Mouse (Mus musculus) left cerebral cortex, adult 11 months (tissue): Measurements from ENCODE around the gene Myo5c.

ENCODE experiments used
- DNase-seq: peaks from one replicate; pipeline ENCODE4 v3.0.0; 2022; ENCODE audit warnings: low spot score

Myo5c gene

GRCm38 (mm10) chr9:75282179-75282578 is 50.4 kb downstream of the Myo5c start:
- no peak for DNase-seq

DNA sequence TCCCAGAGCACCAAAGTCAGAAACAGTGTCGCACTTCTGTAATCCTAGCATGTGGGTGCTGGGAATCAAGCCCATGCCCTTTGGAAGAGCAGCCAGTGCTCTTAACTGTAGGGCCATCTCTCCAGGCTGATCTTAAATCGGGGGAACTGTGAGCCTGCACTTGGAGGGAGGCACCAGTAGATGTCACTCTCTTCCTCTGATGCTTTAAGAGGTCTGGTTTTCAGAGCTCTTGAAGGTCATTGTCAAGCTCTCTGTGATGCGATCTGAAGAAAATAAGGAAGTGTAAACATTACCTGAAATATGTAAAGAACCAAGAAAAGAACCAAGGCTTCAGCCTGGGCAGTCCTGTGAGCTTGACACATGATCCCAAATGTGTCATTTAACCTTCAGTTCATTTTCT is 51.0 kb downstream of the Myo5c start:
- peak; percentile 57 for DNase-seq

DNA sequence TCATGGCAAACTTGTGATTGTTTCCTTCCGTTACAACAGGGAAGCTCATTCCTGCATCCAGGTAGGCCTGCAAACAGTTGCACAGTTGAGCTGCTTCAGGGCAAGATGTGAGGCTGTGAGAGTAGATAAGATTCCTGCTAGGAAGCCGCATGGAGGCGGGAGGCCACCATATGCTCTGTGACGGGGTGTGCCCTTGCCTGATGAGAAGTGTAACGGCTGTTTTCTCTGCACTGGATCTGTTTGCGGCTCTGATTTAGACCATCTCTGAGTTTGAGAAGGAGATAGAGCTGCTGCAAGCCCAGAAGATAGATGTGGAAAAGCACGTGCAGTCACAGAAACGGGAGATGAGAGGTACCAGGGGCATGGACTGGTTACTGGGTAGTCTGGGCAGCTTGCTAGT is 51.8 kb downstream of the Myo5c start:
- DNase-seq: no peak

DNA sequence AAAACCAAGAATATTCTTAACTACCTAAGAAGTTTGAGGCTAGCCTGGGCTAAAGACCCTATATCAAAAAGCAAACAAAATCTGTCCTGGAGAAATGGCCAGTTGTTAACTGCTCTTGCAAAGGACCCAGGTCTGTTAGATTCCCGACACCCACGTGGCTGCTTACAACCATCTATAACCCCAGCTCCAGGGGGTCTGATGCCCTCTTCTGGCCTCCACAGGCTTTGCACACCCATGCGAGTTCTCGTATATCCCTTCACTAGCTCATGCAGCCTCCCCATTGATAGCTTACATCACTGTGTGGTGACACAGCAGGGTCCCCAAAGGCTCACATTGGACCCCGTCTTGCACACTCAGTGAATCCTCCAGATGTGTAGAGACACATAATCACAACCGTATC is 53.5 kb downstream of the Myo5c start:
- DNase-seq: no peak

DNA sequence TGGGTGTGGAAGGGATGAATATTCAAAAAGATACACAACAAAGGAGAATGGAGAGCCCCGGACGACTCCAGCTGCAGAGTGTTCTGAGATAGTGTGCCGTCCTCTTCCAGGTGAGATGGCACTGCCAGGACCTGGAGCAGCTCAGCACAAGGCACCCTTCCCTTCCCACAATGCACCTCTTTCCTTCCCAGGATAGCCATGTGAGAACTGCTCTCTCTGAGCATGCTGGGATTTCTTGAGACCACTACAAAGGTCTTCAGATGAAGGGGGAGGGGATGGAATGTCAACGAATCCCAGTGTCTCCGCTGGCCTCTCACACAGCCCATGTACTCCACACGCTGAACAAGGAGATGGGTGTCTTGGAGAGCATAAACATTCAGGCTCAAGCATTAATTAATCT is 55.8 kb downstream of the Myo5c start:
- DNase-seq: no peak

GRCm38 (mm10) chr9:75289545-75289944 is 57.7 kb downstream of the Myo5c start:
- DNase-seq: no peak

DNA sequence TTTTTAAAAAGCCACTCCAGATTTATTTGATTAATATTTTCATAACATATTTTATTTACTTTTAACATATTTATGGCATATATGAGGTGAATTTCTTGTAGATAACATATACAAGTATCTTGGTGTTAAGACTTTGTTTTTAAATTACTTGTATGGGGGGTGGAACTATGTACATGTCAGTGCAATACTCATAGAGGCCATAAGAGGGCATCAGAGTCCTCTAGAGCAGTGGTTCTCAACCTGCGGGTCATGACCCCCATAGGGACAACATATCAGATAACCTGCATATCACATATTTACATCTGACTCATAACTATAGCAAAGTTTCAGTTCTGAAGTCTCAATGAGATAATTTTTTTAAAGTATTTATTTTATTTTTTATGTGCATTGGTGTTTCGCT is 67.5 kb downstream of the Myo5c start:
- no peak for DNase-seq

- no peak for DNase-seq
These were observed 71.2 kb downstream of the Myo5c start for GRCm38 (mm10) chr9:75303033-75303432.

- DNase-seq: no peak
These were observed 72.0 kb downstream of the Myo5c start for GRCm38 (mm10) chr9:75303701-75304261.

DNA sequence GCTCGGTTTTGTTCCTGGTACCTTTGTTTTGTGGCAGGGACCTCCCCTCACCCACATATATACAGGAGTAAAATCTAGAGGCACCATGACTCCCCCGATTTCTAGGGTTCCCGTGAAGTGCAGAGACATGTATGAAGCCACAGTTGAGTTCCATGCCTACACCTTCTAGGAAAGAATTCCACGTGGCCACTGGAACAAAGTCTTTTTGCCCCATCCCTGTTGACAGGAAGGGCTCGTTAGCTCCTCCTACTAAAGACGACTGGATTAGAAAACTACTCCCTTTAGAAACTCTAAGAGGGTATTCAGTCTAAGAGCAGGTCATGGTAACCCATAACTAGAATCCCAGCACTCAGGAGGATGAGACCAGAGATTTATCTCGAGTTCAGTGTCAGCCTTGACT is 72.5 kb downstream of the Myo5c start:
- DNase-seq: no peak

DNA sequence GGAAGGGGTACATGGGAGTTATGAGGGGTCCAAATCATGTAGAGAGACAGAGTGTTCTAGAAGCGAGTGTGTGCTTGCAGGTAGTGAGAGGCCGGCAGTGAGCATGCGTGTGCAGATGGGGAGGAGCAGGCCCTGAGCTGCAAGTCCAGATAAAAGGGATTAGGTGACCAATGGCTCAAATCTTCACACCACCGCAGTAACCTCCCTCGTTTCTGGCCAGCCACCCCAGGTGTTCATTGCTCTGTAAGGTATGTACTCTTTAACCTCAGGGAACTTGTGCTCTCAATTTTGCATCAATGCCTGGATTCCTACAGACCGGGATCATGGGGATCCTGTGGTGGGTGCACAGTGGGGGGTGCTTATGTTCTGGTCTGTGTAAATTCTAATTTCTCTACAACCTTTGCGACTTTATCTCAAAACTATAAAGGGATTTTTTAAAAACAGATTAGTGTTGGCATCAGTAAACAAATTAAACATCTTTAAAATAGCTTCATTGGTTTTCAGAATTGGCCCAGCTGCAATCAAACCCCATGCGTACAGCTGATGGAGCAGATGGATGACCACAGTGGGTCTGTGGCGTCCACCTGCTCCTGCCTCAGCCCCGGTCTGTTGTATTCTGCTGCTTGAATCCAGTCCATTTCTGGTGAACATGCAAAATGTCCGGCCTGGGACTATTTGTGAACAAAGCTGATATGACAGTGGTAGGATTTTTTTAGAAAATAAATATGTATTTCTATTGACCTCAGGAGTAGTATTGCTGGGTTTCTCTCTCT is 74.5 kb downstream of the Myo5c start, which contains the start of gene Gnb5:
Gene Gnb5 (plus strand): TSS at position 163 of the 773 bp plus-strand sequence.
- no peak for DNase-seq

DNA sequence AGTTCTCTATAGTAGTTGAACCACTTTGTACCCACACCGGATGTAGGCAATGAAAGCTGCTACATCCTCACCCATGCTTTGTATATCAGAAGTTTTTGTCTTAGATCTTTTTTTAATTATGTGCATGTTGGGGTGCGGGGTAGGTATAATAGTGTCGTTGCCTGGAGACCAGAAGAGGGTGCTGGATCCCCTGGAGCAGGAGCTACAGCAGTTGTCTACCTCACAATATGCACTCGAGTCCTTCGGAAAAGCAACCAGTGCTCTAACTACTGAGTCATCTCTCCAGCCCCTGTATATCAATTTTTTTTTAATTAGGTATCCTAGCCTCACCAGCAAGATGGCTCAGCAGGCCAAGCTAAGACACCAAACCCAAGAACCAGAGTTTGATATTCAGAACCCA is 75.2 kb downstream of the Myo5c start:
- no peak for DNase-seq

GRCm38 (mm10) chr9:75308621-75309020 is 76.8 kb downstream of the Myo5c start:
- no peak for DNase-seq

GRCm38 (mm10) chr9:75312008-75312407 is 80.2 kb downstream of the Myo5c start:
- peak; percentile 51 for DNase-seq

GRCm38 (mm10) chr9:75313138-75313831 is 81.5 kb downstream of the Myo5c start:
- DNase-seq: no peak

DNA sequence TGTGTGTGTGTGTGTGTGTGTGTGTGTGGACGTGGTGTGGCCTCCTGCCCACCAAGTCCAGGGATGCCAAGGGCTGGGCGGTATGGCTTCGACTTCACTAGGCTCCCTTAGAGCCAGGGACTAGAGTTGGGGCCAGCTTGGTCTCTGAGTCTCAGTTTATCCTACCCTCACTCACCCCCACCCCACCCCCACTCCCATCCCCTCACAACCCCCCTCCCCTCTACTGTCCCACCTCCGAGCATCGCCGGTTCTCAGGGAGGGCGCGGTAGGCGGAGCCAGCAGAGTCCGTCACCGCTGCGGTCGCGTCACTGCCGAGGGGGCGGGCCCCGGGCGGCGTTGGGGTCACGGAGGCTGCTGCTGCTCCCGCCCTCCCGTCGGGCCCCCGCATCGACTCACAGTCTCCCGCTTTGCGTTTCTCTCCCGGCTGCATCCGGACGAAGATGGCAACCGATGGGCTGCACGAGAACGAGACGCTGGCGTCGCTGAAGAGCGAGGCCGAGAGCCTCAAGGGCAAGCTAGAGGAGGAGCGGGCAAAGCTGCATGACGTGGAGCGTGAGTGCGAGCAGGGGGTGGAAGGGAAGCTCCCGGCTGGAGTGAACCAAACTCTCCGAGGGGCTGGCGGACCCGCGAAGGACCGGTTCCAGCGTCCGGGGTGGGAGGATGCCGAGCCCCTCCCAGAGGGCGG is 82.2 kb downstream of the Myo5c start:
- peak; percentile 73 for DNase-seq

- DNase-seq: no peak
These were observed 82.8 kb downstream of the Myo5c start for GRCm38 (mm10) chr9:75314517-75315105.

- DNase-seq: no peak
These were observed 83.4 kb downstream of the Myo5c start for GRCm38 (mm10) chr9:75315238-75315637.

- DNase-seq: no peak
These were observed 85.0 kb downstream of the Myo5c start for GRCm38 (mm10) chr9:75316771-75317170.

- no peak for DNase-seq
These were observed 86.4 kb downstream of the Myo5c start for GRCm38 (mm10) chr9:75318196-75318595.

GRCm38 (mm10) chr9:75319365-75319764 is 87.5 kb downstream of the Myo5c start:
- no peak for DNase-seq
